Mouse (Mus musculus) mammary gland, adult 2 months (tissue): ENCODE results near the gene Vps53. TPM values are rescaled to one million over a fixed set of nuclear protein-coding genes. Genes with fewer than 3 reads are reported as not detected.

Source experiments
- polyA plus RNA-seq: library from polyadenylated mRNA; depleted of rRNA; stranded (reverse); fragments of >200 nt; gene quantifications from 2 replicates; pipeline ENCODE4 v1.2.3, GENCODE M21; 2012; ENCODE audit warnings: low replicate concordance; rRNA removed

Gene Vps53
- polyA plus RNA-seq: 17.6 and 30.0 TPM in 2 replicates

GRCm38 (mm10) chr11:76179495-76180145 is at the start of gene Vps53, which contains the start of gene Fam57a:
Gene Vps53 (minus strand): TSS chr11:76179647.
Gene Fam57a (plus strand): TSS chr11:76179671.

DNA sequence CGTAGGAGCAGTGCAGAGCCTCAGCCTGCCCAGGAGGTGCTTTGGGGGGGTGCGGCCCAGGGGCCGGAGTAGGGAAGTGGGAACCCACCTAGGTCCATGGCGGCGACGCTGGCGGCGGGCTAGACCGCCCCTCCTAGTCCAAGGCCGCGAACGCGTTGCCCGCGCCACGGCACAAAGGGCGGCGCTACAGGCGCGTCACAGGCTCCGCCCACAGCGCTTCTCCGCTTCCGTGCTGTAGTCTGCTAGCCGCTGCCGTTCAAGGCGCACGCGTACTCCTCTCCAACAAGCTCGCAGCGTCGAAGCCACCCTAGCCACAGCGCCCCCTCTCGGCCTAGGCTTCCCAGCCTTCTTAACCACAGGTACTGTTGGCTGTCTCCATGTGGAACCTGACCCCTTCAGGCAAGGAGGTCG is 37.9 kb upstream of the Vps53 start, which contains the start of the genes Dbil5 and Gemin4:
TSS of gene Dbil5 (plus strand) at position 219 of the 411 bp plus-strand sequence.
TSS of gene Gemin4 (minus strand) at position 275 of the 411 bp plus-strand sequence.

GRCm38 (mm10) chr11:76027139-76028071 is 152.0 kb downstream of the Vps53 start, which contains the start of gene Rflnb:
Gene Rflnb (minus strand): TSS chr11:76027782.

DNA sequence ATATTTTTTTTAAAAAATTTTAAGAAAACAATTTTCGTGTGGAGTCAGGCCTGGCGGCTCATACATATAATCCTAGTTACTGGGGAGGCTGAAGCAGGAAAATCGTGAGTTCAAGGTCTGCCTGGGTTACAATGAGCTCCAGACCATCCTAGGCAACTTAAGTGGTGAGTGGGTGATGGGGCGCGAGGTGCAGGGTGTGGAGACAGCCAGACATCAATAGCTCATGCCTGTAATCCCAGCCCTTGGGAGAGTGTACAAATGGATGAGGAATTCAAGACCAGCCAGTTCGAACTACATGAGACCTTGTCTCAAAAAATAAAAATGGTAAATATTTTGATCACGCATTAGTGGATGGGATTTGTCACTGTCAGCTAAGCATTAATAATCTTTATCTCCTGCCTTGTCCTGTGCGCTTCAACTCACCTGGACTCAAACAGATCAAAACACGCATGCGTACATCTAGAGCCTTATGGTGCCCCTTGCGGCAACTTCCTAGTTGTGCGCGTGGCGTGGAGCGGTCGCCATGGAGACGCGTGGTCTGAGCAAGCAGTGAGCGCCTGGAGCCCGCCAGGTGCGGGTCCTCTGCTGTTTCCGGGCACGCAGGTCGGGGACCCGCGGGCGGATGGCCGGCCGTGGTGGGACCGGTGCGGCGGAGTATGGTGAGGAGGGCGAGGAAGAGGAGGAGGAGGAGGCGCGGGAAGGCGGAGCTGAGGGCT is 179.8 kb downstream of the Vps53 start, which contains the start of gene 1700016K19Rik:
TSS of gene 1700016K19Rik (plus strand) at position 473 of the 716 bp plus-strand sequence.

Other genes with a start within 250 kb of the Vps53 start
- 3.5 and 4.9 TPM in 2 replicates for gene Rph3al, start 241.2 kb downstream of the Vps53 start, polyA plus RNA-seq
- 0.30 TPM in 1 of 2 replicates, not detected in the other for gene 1700016K19Rik, start 179.7 kb downstream of the Vps53 start, polyA plus RNA-seq
- 36.8 and 53.5 TPM in 2 replicates for gene Rflnb, start 151.9 kb downstream of the Vps53 start, polyA plus RNA-seq
- gene Fam57a, start within 50 bp of the Vps53 start, polyA plus RNA-seq: 14.1 and 17.0 TPM in 2 replicates
- gene Dbil5, start 38.0 kb upstream of the Vps53 start, polyA plus RNA-seq: 0.38 and 0.68 TPM in 2 replicates
- 7.5 and 9.5 TPM in 2 replicates for gene Gemin4, start 38.0 kb upstream of the Vps53 start, polyA plus RNA-seq
- gene Mrm3, start 64.1 kb upstream of the Vps53 start, polyA plus RNA-seq: 6.5 and 8.0 TPM in 2 replicates
- gene Glod4, start 64.1 kb upstream of the Vps53 start, polyA plus RNA-seq: 4.1 and 9.6 TPM in 2 replicates
- gene Nxn, start 219.5 kb upstream of the Vps53 start, polyA plus RNA-seq: 21.6 and 24.9 TPM in 2 replicates
- 6.8 and 12.5 TPM in 2 replicates for gene Timm22, start 227.3 kb upstream of the Vps53 start, polyA plus RNA-seq